Mouse (Mus musculus) stomach, postnatal 0 days (tissue): ENCODE measurements at regions not wholly inside any gene's neighbourhood (a gene's known extent, or its start where the extent isn't known, plus 50 kb on each side); places are given as distances from the start of the nearest gene placed in this dataset.

Experiments
- CTCF ChIP-seq: IDR thresholded peaks from 2 replicates; pipeline ENCODE4 v1.5.1; 2016; ENCODE audit warnings: antibody characterized with exemption, low read depth, mild to moderate bottlenecking, moderate library complexity
- EP300 ChIP-seq: optimal IDR thresholded peaks from 2 replicates; pipeline ENCODE3; 2016; ENCODE audit warnings: antibody characterized with exemption

DNA sequence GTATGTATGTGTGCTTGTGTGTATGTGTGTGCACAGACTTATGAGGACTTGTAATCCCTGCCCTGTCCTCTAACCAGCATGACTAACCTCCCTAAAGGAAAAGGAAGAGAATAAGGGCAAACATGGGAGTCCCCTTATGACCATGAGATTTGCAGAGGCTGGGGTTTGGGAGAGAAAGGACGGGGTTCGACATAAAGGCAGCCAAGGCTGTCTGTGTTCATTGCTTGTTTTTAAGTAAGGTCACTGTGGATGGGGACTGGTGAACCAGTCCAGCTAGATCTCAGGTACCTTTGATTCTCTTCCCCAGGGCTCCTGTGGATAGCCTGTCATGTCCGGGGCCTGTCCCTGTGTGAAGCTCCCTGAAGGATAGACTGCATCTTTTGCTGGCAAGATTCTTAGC is 55.6 kb downstream of the Irf2bp2 start:
- TF ChIP-seq CTCF, result no peak
- no peak for TF ChIP-seq EP300
